Mouse (Mus musculus) lung, embryonic 16.5 days (tissue): ENCODE measurements around the gene Hspbap1. TPM values are rescaled to one million over a fixed set of nuclear protein-coding genes. Genes with fewer than 3 reads are reported as not detected.

Experiments used
- ATAC-seq: fragments of 200-750 bp; cut with Nextera tagmentation; 2 replicates; pipeline ENCODE4 v1.8.0; 2017; ENCODE audit warnings: low read depth, mild to moderate bottlenecking, moderate library complexity
- H3K27ac ChIP-seq: fragments of 300-500 bp; sonication (generic); 2 replicates; pipeline ENCODE4 v1.5.1; 2014; ENCODE audit warnings: mild to moderate bottlenecking, control low read depth, low read length
- H3K27me3 ChIP-seq: fragments of 300-500 bp; sonication (generic); 2 replicates; pipeline ENCODE4 v1.6.1; 2014; ENCODE audit warnings: low read depth, low read length, mixed read lengths; ENCODE audit not compliant: control insufficient read depth, insufficient read depth
- H3K36me3 ChIP-seq: fragments of 300-500 bp; sonication (generic); 2 replicates; pipeline ENCODE4 v1.6.1; 2014; ENCODE audit warnings: low read length; ENCODE audit not compliant: control insufficient read depth, insufficient read depth
- H3K4me1 ChIP-seq: fragments of 300-500 bp; sonication (generic); replicated peaks from 2 replicates; pipeline ENCODE4 v1.6.1; 2014; ENCODE audit warnings: low read length, mixed read lengths; ENCODE audit not compliant: control insufficient read depth, insufficient read depth
- H3K4me2 ChIP-seq: fragments of 300-500 bp; sonication (generic); 2 replicates; pipeline ENCODE4 v1.6.1; 2014; ENCODE audit warnings: low read depth, low read length, control low read depth
- H3K4me3 ChIP-seq: fragments of 300-500 bp; sonication (generic); 2 replicates; pipeline ENCODE4 v1.5.1; 2014; ENCODE audit warnings: mild to moderate bottlenecking, low read length, control low read depth
- H3K9ac ChIP-seq: fragments of 300-500 bp; sonication (generic); 2 replicates; pipeline ENCODE4 v1.6.1; 2014; ENCODE audit warnings: low read length, control low read depth
- H3K9me3 ChIP-seq: fragments of 300-500 bp; sonication (generic); 2 replicates; pipeline ENCODE4 v1.6.1; 2016; ENCODE audit warnings: low read length; ENCODE audit not compliant: control insufficient read depth
- WGBS: fragments of 180-500 bp; shearing (Covaris S2); extraction: QIAGEN DNeasy Blood & Tissue Kit; methylation state at CpG from one replicate; pipeline ENCODE4 v1.1.7; 2014; 5-methylcytosine and 5-hydroxymethylcytosine counted together
- polyA plus RNA-seq: library from polyadenylated mRNA; unstranded; fragments of >200 nt; fragmentation: Nextera tagmentation; extraction: Ambion mirVana; gene quantifications from 2 replicates; pipeline ENCODE4 v1.2.1, GENCODE M21; 2015

Hspbap1 gene
- polyA plus RNA-seq, 1 experiment from 2014 or later, result 13.3 TPM

GRCm38 (mm10) chr16:35872410-35873006 is 102.3 kb downstream of the Hspbap1 start:
- Histone ChIP-seq H3K4me2 (peak overlapping the region; percentile 88), H3K4me1 (peaks cover 5% of the 10 kb centered on the region), H3K36me3 (no peaks in the 10 kb centered on the region), H3K9ac (no peak overlapping the region), H3K27ac (no peak overlapping the region), H3K9me3 (no peaks in the 10 kb centered on the region), H3K27me3 (peaks cover 9% of the 10 kb centered on the region), H3K4me3 (no peak overlapping the region; the same call in 1 of the 2 replicates)
- no peak for ATAC-seq
- 28% methylated on average over 14 of the region's 14 CpGs for WGBS

GRCm38 (mm10) chr16:35874416-35874815 is 104.2 kb downstream of the Hspbap1 start:
- peaks cover 5% of the 10 kb centered on the region for H3K4me1 ChIP-seq
- no peaks in the 10 kb centered on the region for H3K36me3 ChIP-seq
- H3K27ac ChIP-seq, result no peak overlapping the region
- peaks cover 9% of the 10 kb centered on the region for H3K27me3 ChIP-seq
- H3K9ac ChIP-seq, result no peak overlapping the region
- ATAC-seq, result no peak
- H3K4me2 ChIP-seq, result no peak overlapping the region
- WGBS, result 28% methylated on average over 3 of the region's 3 CpGs
- no peak overlapping the region for H3K4me3 ChIP-seq
- H3K9me3 ChIP-seq, result no peaks in the 10 kb centered on the region

Other genes starting within 250 kb of the Hspbap1 start
- gene Sema5b, start 229.2 kb upstream of the Hspbap1 start, polyA plus RNA-seq, result 2.4 and 3.1 TPM in 2 replicates
- gene Dirc2, start 1.0 kb upstream of the Hspbap1 start, polyA plus RNA-seq, result 10.0 and 11.6 TPM in 2 replicates
- gene Parp14, start 101.2 kb downstream of the Hspbap1 start, polyA plus RNA-seq, result 1.5 and 1.9 TPM in 2 replicates
- gene Parp9, start 168.1 kb downstream of the Hspbap1 start, polyA plus RNA-seq, result 8.8 and 11.1 TPM in 2 replicates
- 6.9 and 7.0 TPM in 2 replicates for gene Dtx3l, start 168.8 kb downstream of the Hspbap1 start, polyA plus RNA-seq
- 29.5 and 34.8 TPM in 2 replicates for gene Kpna1, start 208.4 kb downstream of the Hspbap1 start, polyA plus RNA-seq